Mouse (Mus musculus): ENCODE data around the gene 1300017J02Rik. TPM values are rescaled to one million over a fixed set of nuclear protein-coding genes. Genes with fewer than 3 reads are reported as not detected.

The 1300017J02Rik gene
- polyA plus RNA-seq, 1 experiment from 2014 or later, result 6.7 TPM

GRCm38 (mm10) chr9:103246526-103247168 lies 58.2 kb downstream of the 1300017J02Rik start:
- Histone ChIP-seq H3K9me3 (no peaks in the 10 kb centered on the region), H3K27me3 (ENCODE audit: insufficient read depth, poor library complexity, severe bottlenecking) (peaks cover 3% of the 10 kb centered on the region; the same call in 1 of the 2 replicates), H3K36me3 (no peaks in the 10 kb centered on the region), H3K4me1 (peaks cover 9% of the 10 kb centered on the region), H3K27ac (no peak overlapping the region), H3K4me3 (no peak overlapping the region)
- DNase-seq (ENCODE audit: low spot score), result no peak
- WGBS, result 78% methylated on average over 8 of the region's 8 CpGs

DNA sequence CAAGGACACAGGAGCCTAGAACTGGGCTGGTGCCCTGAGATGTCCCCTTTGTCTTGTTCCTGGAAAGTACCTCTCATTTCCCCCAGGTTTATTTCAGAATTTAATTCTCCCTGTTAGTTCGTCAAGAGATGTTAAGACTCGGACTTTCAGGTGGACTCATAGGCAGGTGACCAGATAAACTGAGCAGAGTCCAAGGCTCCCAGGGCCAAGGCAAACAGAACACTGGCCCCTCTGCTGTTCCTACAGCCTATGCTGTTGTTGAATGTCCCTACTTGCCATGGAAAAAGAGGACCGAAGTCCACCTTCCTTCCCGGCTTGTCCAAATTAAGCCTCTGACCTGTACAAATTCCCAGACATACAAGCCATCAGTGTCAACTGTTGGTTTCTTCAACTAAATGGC lies 61.2 kb downstream of the 1300017J02Rik start:
- WGBS, result 81% methylated on average over 4 of the region's 4 CpGs
- Histone ChIP-seq H3K4me1 (peaks cover 5% of the 10 kb centered on the region), H3K36me3 (no peaks in the 10 kb centered on the region), H3K9me3 (no peaks in the 10 kb centered on the region), H3K27ac (no peak overlapping the region), H3K27me3 (ENCODE audit: insufficient read depth, poor library complexity, severe bottlenecking) (peaks cover 3% of the 10 kb centered on the region; the same call in 1 of the 2 replicates), H3K4me3 (no peak overlapping the region)
- DNase-seq (ENCODE audit: low spot score), result no peak

DNA sequence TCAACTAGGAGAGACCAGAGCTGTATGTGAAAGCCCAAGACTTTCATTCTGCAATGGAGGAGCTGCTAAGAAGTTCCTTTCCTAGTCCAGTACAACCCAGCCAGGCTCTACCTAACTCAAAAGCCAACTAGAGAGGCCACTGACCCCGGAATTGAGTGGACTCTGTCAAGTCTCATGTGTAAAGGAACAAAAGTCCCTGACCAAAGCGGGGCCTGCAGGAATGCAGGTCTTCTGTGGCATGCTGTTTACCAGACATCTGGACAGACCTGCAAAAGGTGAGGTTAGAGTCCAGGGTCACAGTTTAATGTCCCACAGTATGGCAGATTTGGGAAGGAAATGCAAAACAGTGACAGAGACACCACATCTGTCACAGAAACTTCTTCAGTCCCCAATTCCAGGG lies 63.7 kb downstream of the 1300017J02Rik start:
- 74% methylated on average over 2 of the region's 2 CpGs for WGBS
- Histone ChIP-seq H3K4me3 (no peak overlapping the region), H3K27me3 (ENCODE audit: insufficient read depth, poor library complexity, severe bottlenecking) (no peaks in the 10 kb centered on the region)

DNA sequence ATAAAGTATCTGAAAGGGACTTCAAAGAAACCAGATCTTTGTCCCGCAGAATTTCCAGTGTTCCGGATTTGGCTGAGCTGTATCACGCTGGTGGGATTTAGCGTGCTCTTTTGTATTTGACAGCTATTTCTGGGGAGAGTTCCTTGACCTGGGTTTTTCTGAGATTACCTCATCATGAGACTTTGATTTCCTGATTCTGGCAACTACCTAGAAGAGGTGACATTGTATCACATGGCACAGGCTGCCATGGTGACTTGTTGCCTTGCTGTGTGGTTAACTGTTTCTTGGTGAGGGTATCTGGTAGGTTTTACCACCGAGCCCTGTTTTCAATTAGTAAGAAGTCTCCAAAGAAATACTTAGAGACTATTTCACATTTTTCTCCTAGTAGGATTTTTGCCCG lies 65.4 kb downstream of the 1300017J02Rik start:
- Histone ChIP-seq H3K4me3 (no peak overlapping the region), H3K27me3 (ENCODE audit: insufficient read depth, poor library complexity, severe bottlenecking) (no peaks in the 10 kb centered on the region), H3K36me3 (no peaks in the 10 kb centered on the region), H3K4me1 (no peaks in the 10 kb centered on the region; the same call in 1 of the 2 replicates), H3K9me3 (no peaks in the 10 kb centered on the region), H3K27ac (no peak overlapping the region)
- no peak for DNase-seq (ENCODE audit: low spot score)
- 80% methylated on average over 6 of the region's 6 CpGs for WGBS

More for the DNA sequence above, 63.7 kb downstream of the 1300017J02Rik start:
- Histone ChIP-seq H3K4me1 (no peaks in the 10 kb centered on the region), H3K9me3 (no peaks in the 10 kb centered on the region), H3K36me3 (no peaks in the 10 kb centered on the region), H3K27ac (no peak overlapping the region)
- DNase-seq (ENCODE audit: low spot score), result no peak

DNA sequence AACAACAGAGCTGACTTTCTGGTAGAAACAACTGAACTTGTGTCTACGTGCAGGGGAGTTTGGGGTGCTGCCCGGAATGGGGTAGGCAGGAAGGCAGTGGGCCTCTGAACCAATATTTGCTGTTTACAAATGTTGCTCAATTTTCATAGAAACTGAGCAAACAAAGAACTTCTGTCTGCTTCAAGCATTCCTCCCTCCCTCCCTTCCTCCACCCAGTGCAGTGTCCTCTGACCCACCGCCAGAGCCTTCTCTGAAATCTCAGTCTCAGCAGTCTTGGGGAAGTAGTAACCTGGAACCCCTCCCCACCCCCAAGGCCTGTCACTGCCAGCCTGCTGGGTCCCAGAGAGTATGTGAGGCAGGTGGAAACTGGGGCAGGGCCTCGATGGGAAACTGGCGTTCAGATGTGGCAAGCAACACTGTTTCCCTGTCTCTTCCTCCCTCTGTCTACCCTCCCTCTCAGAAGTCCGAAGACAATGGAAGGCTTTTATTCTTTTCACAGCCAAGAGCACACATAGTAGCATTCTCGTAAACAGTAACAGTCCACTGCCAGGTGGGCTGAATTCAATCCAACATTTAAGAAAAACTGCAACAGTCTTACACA lies 70.2 kb downstream of the 1300017J02Rik start:
- H3K27ac ChIP-seq, result peak overlapping the region; percentile 33; the same call in 1 of the 2 replicates
- no peak overlapping the region for H3K4me3 ChIP-seq
- peak; percentile 51 for DNase-seq (ENCODE audit: low spot score)
- H3K4me1 ChIP-seq, result peaks cover 18% of the 10 kb centered on the region
- no peaks in the 10 kb centered on the region for H3K9me3 ChIP-seq
- WGBS, result 58% methylated on average over 7 of the region's 7 CpGs
- H3K27me3 ChIP-seq (ENCODE audit: insufficient read depth, poor library complexity, severe bottlenecking), result no peaks in the 10 kb centered on the region
- H3K36me3 ChIP-seq, result no peaks in the 10 kb centered on the region

- Histone ChIP-seq H3K36me3 (no peaks in the 10 kb centered on the region), H3K4me1 (peaks cover 18% of the 10 kb centered on the region), H3K4me3 (no peak overlapping the region), H3K27ac (0 out of 2 replicates have a peak overlapping the region, but pooled peaks have one; percentile 33), H3K9me3 (no peaks in the 10 kb centered on the region), H3K27me3 (ENCODE audit: insufficient read depth, poor library complexity, severe bottlenecking) (peaks cover 3% of the 10 kb centered on the region; the same call in 1 of the 2 replicates)
- DNase-seq (ENCODE audit: low spot score), result peak; percentile 65
- WGBS, result 61% methylated on average over 7 of the region's 7 CpGs
These were observed 70.8 kb downstream of the 1300017J02Rik start for GRCm38 (mm10) chr9:103234059-103234458.

DNA sequence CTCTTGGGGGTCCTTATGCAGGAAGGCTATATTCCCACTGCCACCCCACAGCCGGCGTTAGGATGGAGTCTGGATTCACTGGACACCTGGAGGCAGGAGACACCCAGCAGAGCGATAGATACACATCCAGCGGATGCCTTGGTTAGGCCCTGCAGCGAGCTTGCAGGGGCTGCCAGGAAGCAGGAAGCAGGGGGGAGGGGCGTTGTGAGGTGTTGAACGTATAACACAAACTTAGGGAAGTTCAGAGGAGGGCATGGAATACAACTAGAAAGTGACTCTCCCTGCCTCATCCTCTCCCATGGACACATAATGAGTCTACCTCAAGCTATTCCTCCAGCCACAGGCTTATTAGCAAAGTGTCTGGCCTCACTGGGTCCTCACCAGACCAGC lies 71.9 kb downstream of the 1300017J02Rik start:
- Histone ChIP-seq H3K9me3 (no peaks in the 10 kb centered on the region), H3K4me1 (peaks cover 18% of the 10 kb centered on the region), H3K36me3 (no peaks in the 10 kb centered on the region), H3K27me3 (ENCODE audit: insufficient read depth, poor library complexity, severe bottlenecking) (peaks cover 8% of the 10 kb centered on the region; the same call in 1 of the 2 replicates), H3K27ac (peak overlapping the region; percentile 22; the same call in 1 of the 2 replicates), H3K4me3 (no peak overlapping the region)
- peak; percentile 74 for DNase-seq (ENCODE audit: low spot score)
- 56% methylated on average over 7 of the region's 7 CpGs for WGBS

- DNase-seq (ENCODE audit: low spot score), result peak; percentile 64
- 84% methylated on average over 7 of the region's 7 CpGs for WGBS
These were observed 72.5 kb downstream of the 1300017J02Rik start for GRCm38 (mm10) chr9:103232232-103233005.

GRCm38 (mm10) chr9:103230151-103230951 lies 74.5 kb downstream of the 1300017J02Rik start, which contains the start of the genes Gm20425 and Trf:
Gene Gm20425, minus strand, starts transcription at chr9:103230307.
Gene Trf, minus strand, starts transcription at chr9:103230444.
- H3K9me3 ChIP-seq, result no peaks in the 10 kb centered on the region
- H3K27ac ChIP-seq, result peak within 1 kb of the TSS; percentile 78
- peak within 1 kb of the TSS; percentile 43 for H3K4me3 ChIP-seq
- H3K4me1 ChIP-seq, result peaks cover 18% of the 10 kb centered on the region
- H3K36me3 ChIP-seq, result no peaks in the 10 kb centered on the region
- DNase-seq (ENCODE audit: low spot score), result peak; percentile 75
- H3K27me3 ChIP-seq (ENCODE audit: insufficient read depth, poor library complexity, severe bottlenecking), result peaks cover 8% of the 10 kb centered on the region; the same call in 1 of the 2 replicates
- 48% methylated on average over 29 of the region's 29 CpGs for WGBS

More at GRCm38 (mm10) chr9:103232232-103233005, 72.5 kb downstream of the 1300017J02Rik start:
- no peak overlapping the region for H3K27ac ChIP-seq
- no peaks in the 10 kb centered on the region for H3K9me3 ChIP-seq
- no peak overlapping the region for H3K4me3 ChIP-seq
- H3K4me1 ChIP-seq, result peaks cover 18% of the 10 kb centered on the region
- H3K27me3 ChIP-seq (ENCODE audit: insufficient read depth, poor library complexity, severe bottlenecking), result peaks cover 8% of the 10 kb centered on the region; the same call in 1 of the 2 replicates
- no peaks in the 10 kb centered on the region for H3K36me3 ChIP-seq

- Histone ChIP-seq H3K4me3 (no peak overlapping the region), H3K9me3 (no peaks in the 10 kb centered on the region), H3K36me3 (no peaks in the 10 kb centered on the region), H3K4me1 (peaks cover 18% of the 10 kb centered on the region), H3K27ac (no peak overlapping the region; the same call in 1 of the 2 replicates), H3K27me3 (ENCODE audit: insufficient read depth, poor library complexity, severe bottlenecking) (peaks cover 8% of the 10 kb centered on the region; the same call in 1 of the 2 replicates)
- DNase-seq (ENCODE audit: low spot score), result peak; percentile 67
- WGBS, result 78% methylated on average over 15 of the region's 15 CpGs
These were observed 75.6 kb downstream of the 1300017J02Rik start for GRCm38 (mm10) chr9:103229037-103229867.

DNA sequence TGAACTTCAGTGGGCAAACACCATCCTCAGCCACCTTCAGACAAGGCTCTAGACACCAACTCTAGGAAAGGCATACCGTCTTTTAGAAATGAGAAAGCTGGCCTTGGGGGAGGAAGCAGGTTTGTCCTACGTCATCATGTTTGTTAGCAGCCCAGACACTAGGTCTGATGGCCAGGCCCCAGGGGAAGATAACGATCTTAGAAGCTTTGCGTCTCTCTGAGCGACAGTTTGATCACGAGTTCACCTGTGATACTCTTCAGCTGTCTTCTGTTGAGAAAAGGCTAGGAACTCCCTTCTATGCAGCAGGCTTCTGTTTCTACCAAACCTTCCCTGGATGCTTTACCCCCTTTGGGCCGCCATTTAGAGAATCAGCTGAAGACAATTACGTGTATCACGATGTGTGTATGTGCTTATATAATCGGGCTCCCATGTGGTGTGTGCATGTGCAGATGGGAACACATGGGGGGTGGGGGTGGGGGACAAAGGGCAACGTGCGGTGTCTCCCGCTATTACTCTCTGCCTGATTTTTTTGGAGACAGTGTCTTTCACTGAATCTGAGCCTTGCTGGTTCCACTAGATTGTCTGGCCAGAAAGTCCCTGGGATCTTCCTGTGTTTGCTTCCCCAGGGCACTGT lies 76.4 kb downstream of the 1300017J02Rik start:
- WGBS, result 81% methylated on average over 13 of the region's 13 CpGs

More for the DNA sequence above, 76.4 kb downstream of the 1300017J02Rik start:
- H3K4me1 ChIP-seq, result peaks cover 18% of the 10 kb centered on the region
- DNase-seq (ENCODE audit: low spot score), result peak; percentile 58
- peaks cover 8% of the 10 kb centered on the region; the same call in 1 of the 2 replicates for H3K27me3 ChIP-seq (ENCODE audit: insufficient read depth, poor library complexity, severe bottlenecking)
- H3K36me3 ChIP-seq, result no peaks in the 10 kb centered on the region
- no peak overlapping the region for H3K27ac ChIP-seq
- H3K9me3 ChIP-seq, result no peaks in the 10 kb centered on the region
- no peak overlapping the region for H3K4me3 ChIP-seq
